ENCODE assay signal across 29 mouse cellular contexts in the genomic region with DNA sequence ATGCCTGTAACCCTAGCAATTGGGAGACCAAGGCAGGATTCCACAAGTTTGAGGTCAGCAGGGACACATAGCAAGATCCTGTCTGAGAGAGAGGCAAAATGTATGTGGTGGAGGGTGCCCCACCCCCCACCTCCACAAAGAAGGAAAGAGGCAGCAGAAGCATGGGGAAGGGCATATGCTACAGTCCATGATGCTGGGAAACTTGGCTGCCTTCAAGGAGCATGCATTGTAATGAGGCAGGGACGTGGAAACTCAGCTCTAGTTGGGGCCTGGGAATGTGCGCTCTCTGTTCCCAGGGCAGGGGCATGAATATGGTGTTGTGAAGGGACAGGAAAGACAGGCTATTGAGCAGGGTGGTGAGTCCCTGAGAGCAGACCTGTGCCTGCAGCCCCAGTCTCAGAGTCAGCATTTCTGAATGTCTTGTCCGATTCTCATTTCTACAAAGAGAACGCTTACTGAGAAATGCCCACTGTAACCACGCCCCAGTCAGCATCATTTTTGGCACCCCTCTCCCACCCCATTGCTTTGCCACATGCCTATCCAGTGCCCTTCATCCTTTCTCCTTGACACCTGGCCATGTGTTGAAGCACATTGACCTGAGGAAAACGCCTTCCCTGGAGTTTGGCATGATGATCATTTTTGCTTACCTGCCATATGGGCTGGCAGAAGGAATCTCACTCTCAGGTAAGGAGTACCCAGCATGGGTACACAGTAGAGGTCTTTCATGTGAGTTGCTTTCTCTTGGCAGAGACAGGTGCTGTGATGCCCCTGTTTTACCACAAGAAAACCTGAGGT. TPM values are rescaled to one million over a fixed set of nuclear protein-coding genes. Genes with fewer than 3 reads are reported as not detected.
A peak's percentile ranks its signal among the peaks of the same experiment; 100 is the strongest.
DNase-seq lines count a peak whose midpoint lies in the region; ATAC-seq and TF ChIP-seq lines count a peak whose summit lies in the region.
"Had no signal": no experiment of that assay in that cellular context is flagged by ENCODE, and none has a peak within 500 bp of the region (broad histone marks: within the 10 kb centered on the region; RNA-seq: fewer than 3 reads in every experiment).

No protein-coding gene starts in this region.

- H3K27ac ChIP-seq in hindbrain, embryonic 15.5 days (replicated peaks) = 0 out of 2 replicates have a peak overlapping the region, but pooled peaks have one; percentile 22
- H3K27ac ChIP-seq in hindbrain, embryonic 13.5 days = no peak overlapping the region
- H3K27ac ChIP-seq in cerebellum, adult 2 months (ENCODE audit: insufficient read depth, low read length) = peak overlapping the region; percentile 96
- H3K27ac ChIP-seq: embryonic facial prominence, embryonic 12.5 days; heart, adult 2 months; hindbrain, embryonic 10.5 days; limb, embryonic 12.5 days; liver, embryonic 15.5 days; neural tube, embryonic 15.5 days had no signal

- peak; percentile 45; the same call in 1 of the 2 replicates for TF ChIP-seq POLR2A in cerebellum, adult 2 months (IDR thresholded peaks at IDR 0.05; ENCODE audit: borderline replicate concordance, insufficient read depth, low read length)

- no peaks in the 10 kb centered on the region for H3K9me3 ChIP-seq in hindbrain, embryonic 15.5 days
- no peaks in the 10 kb centered on the region for H3K9me3 ChIP-seq in hindbrain, embryonic 13.5 days
- H3K9me3 ChIP-seq: embryonic facial prominence, embryonic 12.5 days; heart, embryonic 12.5 days; hindbrain, embryonic 10.5 days; limb, embryonic 12.5 days; liver, embryonic 15.5 days; neural tube, embryonic 15.5 days had no signal

- H3K9ac ChIP-seq in hindbrain, embryonic 15.5 days = no peak overlapping the region
- no peak overlapping the region for H3K9ac ChIP-seq in hindbrain, embryonic 13.5 days
- H3K9ac ChIP-seq: embryonic facial prominence, embryonic 12.5 days; heart, embryonic 12.5 days; limb, embryonic 12.5 days; liver, embryonic 15.5 days; lung, embryonic 14.5 days; neural tube, embryonic 15.5 days had no signal

- peak; percentile 80 for DNase-seq in cerebellum, adult 11 months
- DNase-seq in cerebellum, adult 2 months = peak; percentile 83 to 91
- DNase-seq in cerebellum, postnatal 14 days = peak; percentile 90 to 91
- no peak for DNase-seq in layer of hippocampus, adult 8-10 months (ENCODE audit: low spot score in 2 of 2)
- no peak for DNase-seq in lung, postnatal 25 days (ENCODE audit: low spot score)
- no peak for DNase-seq in right cerebral cortex, postnatal 14 days
- DNase-seq: adrenal gland, postnatal 25 days; embryo, embryonic 11 days; gastrocnemius, postnatal 36 days; heart, adult 2 months; heart, postnatal 10 days; kidney, adult 9 months; layer of hippocampus, adult 9-11 months; lung, embryonic 14.5 days; lung, postnatal 14 days; retina, postnatal 1 day; spleen, adult 18-20 months had no signal

- H3K4me3 ChIP-seq in hindbrain, embryonic 15.5 days = no peak overlapping the region
- H3K4me3 ChIP-seq in hindbrain, embryonic 13.5 days = no peak overlapping the region
- no peak overlapping the region for H3K4me3 ChIP-seq in cerebellum, adult 2 months (replicated peaks; ENCODE audit: insufficient read depth, low read depth, low read length)
- H3K4me3 ChIP-seq: embryonic facial prominence, embryonic 12.5 days; heart, adult 2 months; heart, embryonic 12.5 days; hindbrain, embryonic 10.5 days; limb, embryonic 12.5 days; liver, embryonic 15.5 days; neural tube, embryonic 15.5 days had no signal

- H3K4me1 ChIP-seq in hindbrain, embryonic 15.5 days (replicated peaks) = no peaks in the 10 kb centered on the region
- no peaks in the 10 kb centered on the region for H3K4me1 ChIP-seq in hindbrain, embryonic 13.5 days (replicated peaks)
- peaks cover 57% of the 10 kb centered on the region for H3K4me1 ChIP-seq in cerebellum, adult 2 months (ENCODE audit: control insufficient read depth, insufficient read depth, low read length)
- H3K4me1 ChIP-seq: embryonic facial prominence, embryonic 12.5 days; hindbrain, embryonic 10.5 days; limb, embryonic 12.5 days; neural tube, embryonic 15.5 days had no signal

- no peak overlapping the region for H3K4me2 ChIP-seq in hindbrain, embryonic 15.5 days
- H3K4me2 ChIP-seq in hindbrain, embryonic 13.5 days = no peak overlapping the region
- H3K4me2 ChIP-seq: embryonic facial prominence, embryonic 12.5 days; heart, embryonic 12.5 days; limb, embryonic 12.5 days; liver, embryonic 15.5 days; lung, embryonic 14.5 days; midbrain, embryonic 11.5 days; neural tube, embryonic 15.5 days had no signal

- no peak for ATAC-seq in hindbrain, embryonic 15.5 days (ENCODE audit: low FRiP score, low read depth)
- no peak for ATAC-seq in hindbrain, embryonic 13.5 days (ENCODE audit: low FRiP score)
- ATAC-seq: CD4-positive, CD25-positive, alpha-beta regulatory T cell, adult 4 months; forebrain, embryonic 14.5 days; intestine, postnatal 0 days had no signal

- TF ChIP-seq CTCF in cerebellum, adult 2 months (IDR thresholded peaks at IDR 0.05; ENCODE audit: borderline replicate concordance, insufficient read depth, low read depth, low read length) = no peak

- H3K36me3 ChIP-seq in hindbrain, embryonic 15.5 days = peaks cover 5% of the 10 kb centered on the region; the same call in 1 of the 2 replicates
- H3K36me3 ChIP-seq in hindbrain, embryonic 13.5 days = peaks cover 78% of the 10 kb centered on the region

- 91% methylated on average over 6 of the region's 6 CpGs for WGBS in hindbrain, embryonic 15.5 days
- WGBS in hindbrain, embryonic 13.5 days = 92% methylated on average over 6 of the region's 6 CpGs
- WGBS in cerebellum, adult 2 months = 12% methylated on average over 6 of the region's 6 CpGs

- H3K27me3 ChIP-seq in hindbrain, embryonic 15.5 days = no peaks in the 10 kb centered on the region
- no peaks in the 10 kb centered on the region for H3K27me3 ChIP-seq in hindbrain, embryonic 13.5 days
- H3K27me3 ChIP-seq in cerebellum, adult 2 months (ENCODE audit: control insufficient read depth, insufficient read depth, low read length) = no peaks in the 10 kb centered on the region
- H3K27me3 ChIP-seq: embryonic facial prominence, embryonic 12.5 days; heart, embryonic 12.5 days; limb, embryonic 12.5 days; liver, embryonic 15.5 days; neural tube, embryonic 15.5 days had no signal

RNA-seq across cellular contexts. Expression of a gene that starts 33.2 kb away (rescaled TPM):
- 112 and 115 TPM in 2 replicates for polyA plus RNA-seq in hindbrain, embryonic 15.5 days (2015; fragmentation: Nextera tagmentation; extraction: Ambion mirVana)
- polyA plus RNA-seq in hindbrain, embryonic 13.5 days (2015; fragmentation: Nextera tagmentation; extraction: Ambion mirVana) = 139 TPM in 2 replicates
- 101 and 106 TPM in 2 replicates for polyA plus RNA-seq in cerebellum, adult 2 months (2012; rRNA removed)
- total RNA-seq in layer of hippocampus, adult 8-10 months (2022) = 10 to 100 TPM; 52.1 to 56.4 (median 52.9) TPM

RNA-seq across cellular contexts. Expression of a gene that starts 33.4 kb away (rescaled TPM):
- polyA plus RNA-seq in hindbrain, embryonic 15.5 days (2015; fragmentation: Nextera tagmentation; extraction: Ambion mirVana) = 30.7 and 33.4 TPM in 2 replicates
- polyA plus RNA-seq in hindbrain, embryonic 13.5 days (2015; fragmentation: Nextera tagmentation; extraction: Ambion mirVana) = 24.6 and 26.0 TPM in 2 replicates
- polyA plus RNA-seq in cerebellum, adult 2 months (2012; rRNA removed) = 80.2 and 88.0 TPM in 2 replicates
- 10 to 100 TPM; 70.1 to 86.1 (median 77.0) TPM for total RNA-seq in layer of hippocampus, adult 8-10 months (2022)

RNA-seq across cellular contexts. Expression of a gene that starts 37.8 kb away (rescaled TPM):
- 20.9 TPM in 2 replicates for polyA plus RNA-seq in hindbrain, embryonic 15.5 days (2015; fragmentation: Nextera tagmentation; extraction: Ambion mirVana)
- polyA plus RNA-seq in hindbrain, embryonic 13.5 days (2015; fragmentation: Nextera tagmentation; extraction: Ambion mirVana) = 21.2 and 22.7 TPM in 2 replicates
- polyA plus RNA-seq in cerebellum, adult 2 months (2012; rRNA removed) = 60.9 and 63.5 TPM in 2 replicates
- total RNA-seq in layer of hippocampus, adult 8-10 months (2022) = 10 to 100 TPM; 31.5 to 39.0 (median 35.7) TPM

Comparison
In these comparisons a context has a peak if more than half of its experiments do, and no peak if none do; other contexts are left out.
1. DNase-seq: peak in cerebellum, adult 11 months (single experiment), cerebellum, adult 2 months (2 of 2) and cerebellum, postnatal 14 days (2 of 2); none in layer of hippocampus, adult 8-10 months (0 of 2), lung, postnatal 25 days (single experiment) and right cerebral cortex, postnatal 14 days (single experiment).